Mouse (Mus musculus) heart, embryonic 14.5 days (tissue): ENCODE data around the gene Cog4. TPM values are rescaled to one million over a fixed set of nuclear protein-coding genes. Genes with fewer than 3 reads are reported as not detected.
"Not testable (repeated sequence)": the region's sequence is repeated elsewhere in the genome, so short reads cannot be mapped to it uniquely, and the experiment has no call there.

Source experiments
- ATAC-seq: fragments of 200-750 bp; cut with Nextera tagmentation; 2 replicates; pipeline ENCODE4 v1.8.0; 2017; ENCODE audit warnings: low read depth, moderate TSS enrichment; ENCODE audit not compliant: insufficient number of reproducible peaks, insufficient read depth, low FRiP score
- H3K27ac ChIP-seq, 2 experiments: fragments of 200-500 bp in 1 of 2; fragments of 300-500 bp in 1 of 2; sonication (generic) in 1 of 2; replicated peaks in 1 of 2; 2 replicates each; pipeline ENCODE4 v1.5.1; 2012 to 2014; ENCODE audit warnings: low read depth in 2 of 2, low read length in 2 of 2, control low read depth in 1 of 2, mild to moderate bottlenecking in 1 of 2, mixed read lengths in 1 of 2; ENCODE audit not compliant: control insufficient read depth in 1 of 2, insufficient read depth in 1 of 2
- H3K27me3 ChIP-seq: fragments of 300-500 bp; sonication (generic); 2 replicates; pipeline ENCODE4 v1.6.1; 2014; ENCODE audit warnings: mild to moderate bottlenecking, low read length, control low read depth; ENCODE audit not compliant: control insufficient read depth, insufficient read depth
- H3K36me3 ChIP-seq: fragments of 300-500 bp; sonication (generic); 2 replicates; pipeline ENCODE4 v1.6.1; 2014; ENCODE audit warnings: mild to moderate bottlenecking, control low read depth, low read length, mixed read lengths; ENCODE audit not compliant: control insufficient read depth, insufficient read depth
- H3K4me1 ChIP-seq, 2 experiments: fragments of 200-500 bp in 1 of 2; fragments of 300-500 bp in 1 of 2; sonication (generic) in 1 of 2; 2 replicates each; pipeline ENCODE4 v1.6.1; 2012 to 2014; ENCODE audit warnings: low read length in 2 of 2, control low read depth in 1 of 2, mixed read lengths in 1 of 2; ENCODE audit not compliant: control insufficient read depth in 2 of 2, insufficient read depth in 2 of 2
- H3K4me2 ChIP-seq: fragments of 300-500 bp; sonication (generic); 2 replicates; pipeline ENCODE4 v1.6.1; 2014; ENCODE audit warnings: mild to moderate bottlenecking, low read length
- H3K4me3 ChIP-seq, 2 experiments: fragments of 200-500 bp in 1 of 2; fragments of 300-500 bp in 1 of 2; sonication (generic) in 1 of 2; 2 replicates each; pipeline ENCODE4 v1.5.1; 2012 to 2014; ENCODE audit warnings: low read length in 2 of 2, mild to moderate bottlenecking in 2 of 2, control low read depth in 1 of 2, low read depth in 1 of 2, moderate library complexity in 1 of 2; ENCODE audit not compliant: control insufficient read depth in 1 of 2, insufficient read depth in 1 of 2
- H3K9ac ChIP-seq: fragments of 300-500 bp; sonication (generic); 2 replicates; pipeline ENCODE4 v1.6.1; 2014; ENCODE audit warnings: mild to moderate bottlenecking, low read length
- H3K9me3 ChIP-seq: fragments of 300-500 bp; sonication (generic); 2 replicates; pipeline ENCODE4 v1.6.1; 2016; ENCODE audit warnings: low read length, control low read depth; ENCODE audit not compliant: control insufficient read depth
- WGBS: fragments of 180-500 bp; shearing (Covaris S2); extraction: QIAGEN DNeasy Blood & Tissue Kit; methylation state at CpG from one replicate; pipeline ENCODE4 v1.1.7; 2014; 5-methylcytosine and 5-hydroxymethylcytosine counted together
- polyA plus RNA-seq: library from polyadenylated mRNA; unstranded; fragments of >200 nt; fragmentation: Nextera tagmentation; extraction: Ambion mirVana; gene quantifications from 2 replicates; pipeline ENCODE4 v1.2.1, GENCODE M21; 2014

The Cog4 gene
- polyA plus RNA-seq, 1 experiment from 2014 or later: 62.0 TPM

GRCm38 (mm10) chr8:110905404-110905803, 59.0 kb downstream of the Cog4 start:
- Histone ChIP-seq H3K36me3 (no peaks in the 10 kb centered on the region), H3K27me3 (no peaks in the 10 kb centered on the region), H3K27ac (no peak overlapping the region), H3K9ac (no peak overlapping the region), H3K9me3 (no peaks in the 10 kb centered on the region), H3K4me1 (peaks cover 0 to 8% of the 10 kb centered on the region in 2 experiments; a peak in 1 of 4 replicates), H3K4me2 (no peak overlapping the region), H3K4me3 (no peak overlapping the region)
- no peak for ATAC-seq
- WGBS: 83% methylated on average over 6 of the region's 6 CpGs

- ATAC-seq: no peak
- 93% methylated on average over 1 of the region's 1 CpGs for WGBS
- H3K9me3 ChIP-seq: no peaks in the 10 kb centered on the region
- no peak overlapping the region for H3K4me2 ChIP-seq
- H3K27me3 ChIP-seq: no peaks in the 10 kb centered on the region
- peaks cover 0 to 2% of the 10 kb centered on the region in 2 experiments; a peak in 1 of 4 replicates for H3K4me1 ChIP-seq
- H3K4me3 ChIP-seq: no peak overlapping the region
- no peaks in the 10 kb centered on the region for H3K36me3 ChIP-seq
- no peak overlapping the region for H3K9ac ChIP-seq
- no peak overlapping the region for H3K27ac ChIP-seq
Measured at GRCm38 (mm10) chr8:110906682-110907081, 60.3 kb downstream of the Cog4 start.

- H3K4me2 ChIP-seq, ATAC-seq, H3K4me3 ChIP-seq, H3K9me3 ChIP-seq, H3K27me3 ChIP-seq, H3K36me3 ChIP-seq, H3K9ac ChIP-seq, H3K27ac ChIP-seq, H3K4me1 ChIP-seq: not testable (repeated sequence)
Measured at GRCm38 (mm10) chr8:110909850-110910249, 63.5 kb downstream of the Cog4 start.

- Histone ChIP-seq H3K4me2 (no peak overlapping the region), H3K4me3 (no peak overlapping the region), H3K27ac (no peak overlapping the region), H3K36me3 (no peaks in the 10 kb centered on the region), H3K9ac (no peak overlapping the region), H3K9me3 (no peaks in the 10 kb centered on the region), H3K4me1 (no peaks in the 10 kb centered on the region), H3K27me3 (no peaks in the 10 kb centered on the region)
- WGBS: 76% methylated on average over 15 of the region's 15 CpGs
- no peak for ATAC-seq
Measured at GRCm38 (mm10) chr8:110911576-110912570, 65.5 kb downstream of the Cog4 start.

GRCm38 (mm10) chr8:110917415-110917814, 71.0 kb downstream of the Cog4 start:
- H3K27me3 ChIP-seq: no peaks in the 10 kb centered on the region
- H3K9me3 ChIP-seq: no peaks in the 10 kb centered on the region
- H3K4me3 ChIP-seq: no peak overlapping the region
- H3K4me2 ChIP-seq: no peak overlapping the region
- no peaks in the 10 kb centered on the region for H3K36me3 ChIP-seq
- no peak overlapping the region for H3K9ac ChIP-seq
- 39% methylated on average over 2 of the region's 2 CpGs for WGBS
- peaks cover 18 to 22% of the 10 kb centered on the region in 2 experiments for H3K4me1 ChIP-seq
- no peak overlapping the region for H3K27ac ChIP-seq
- ATAC-seq: no peak

GRCm38 (mm10) chr8:110918027-110918426, 71.6 kb downstream of the Cog4 start:
- no peak overlapping the region for H3K9ac ChIP-seq
- H3K9me3 ChIP-seq: no peaks in the 10 kb centered on the region
- no peaks in the 10 kb centered on the region for H3K36me3 ChIP-seq
- no peak overlapping the region for H3K4me3 ChIP-seq
- peaks cover 18 to 22% of the 10 kb centered on the region in 2 experiments for H3K4me1 ChIP-seq
- H3K4me2 ChIP-seq: no peak overlapping the region
- 82% methylated on average over 11 of the region's 11 CpGs for WGBS
- no peaks in the 10 kb centered on the region for H3K27me3 ChIP-seq
- H3K27ac ChIP-seq: no peak overlapping the region
- no peak for ATAC-seq

- 71% methylated on average over 8 of the region's 8 CpGs for WGBS
- Histone ChIP-seq H3K9me3 (no peaks in the 10 kb centered on the region), H3K9ac (no peak overlapping the region), H3K27ac (no peak overlapping the region), H3K4me3 (no peak overlapping the region), H3K27me3 (no peaks in the 10 kb centered on the region), H3K4me2 (no peak overlapping the region), H3K36me3 (no peaks in the 10 kb centered on the region), H3K4me1 (peaks cover 18 to 22% of the 10 kb centered on the region in 2 experiments)
- ATAC-seq: no peak
Measured at GRCm38 (mm10) chr8:110918460-110918859, 72.1 kb downstream of the Cog4 start.
